Mouse (Mus musculus) frontal cortex, postnatal 36 days (tissue): Measurements from ENCODE around the gene Fmnl2.

Experiments used
- DNase-seq, 2 experiments: peaks; one replicate each; pipeline ENCODE4 v3.0.0; 2022; ENCODE audit warnings: low spot score in 2 of 2

Fmnl2 gene

GRCm38 (mm10) chr2:53105408-53105807, 247.7 kb downstream of the Fmnl2 start:
- DNase-seq, result no peak

DNA sequence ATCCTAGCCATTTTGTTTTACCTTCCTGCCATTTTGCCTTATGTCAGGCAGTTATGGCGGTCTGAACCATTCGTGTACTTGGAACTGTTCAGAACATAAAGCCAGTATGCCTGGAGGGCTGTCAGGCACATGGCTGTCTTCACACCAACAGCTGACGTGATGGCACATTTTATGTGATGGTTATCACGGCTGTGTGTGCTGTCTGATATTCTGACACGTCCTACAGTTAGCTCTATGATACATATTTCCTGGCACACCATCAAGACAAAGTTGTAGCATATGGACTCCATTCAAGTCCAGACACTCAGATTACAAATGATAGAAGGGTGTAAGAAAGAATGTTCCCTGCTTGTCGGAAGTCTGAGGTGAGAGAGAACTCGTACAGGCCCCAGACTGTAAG, 248.4 kb downstream of the Fmnl2 start:
- peak in 1 of 2 experiments; percentile 26 for DNase-seq

DNA sequence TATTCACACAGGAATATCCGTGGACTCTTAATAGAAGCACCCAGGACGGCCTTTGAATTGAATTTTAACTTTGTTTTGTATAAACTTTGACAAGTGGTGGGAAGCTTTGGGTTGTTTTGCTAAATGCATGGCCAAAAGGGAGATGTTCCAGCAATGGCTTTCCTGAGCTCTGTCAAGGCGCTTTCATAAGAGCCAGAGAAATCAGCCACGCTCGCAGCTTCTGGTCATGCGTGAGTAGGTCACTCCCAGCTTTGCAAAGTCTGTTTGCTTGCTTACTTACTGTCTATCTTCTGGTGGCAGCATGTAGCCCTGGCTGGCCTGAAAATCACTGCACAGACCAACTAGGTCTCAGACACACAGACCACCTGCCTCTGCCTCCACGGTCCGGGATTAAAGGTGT, 248.8 kb downstream of the Fmnl2 start:
- DNase-seq, result no peak

DNA sequence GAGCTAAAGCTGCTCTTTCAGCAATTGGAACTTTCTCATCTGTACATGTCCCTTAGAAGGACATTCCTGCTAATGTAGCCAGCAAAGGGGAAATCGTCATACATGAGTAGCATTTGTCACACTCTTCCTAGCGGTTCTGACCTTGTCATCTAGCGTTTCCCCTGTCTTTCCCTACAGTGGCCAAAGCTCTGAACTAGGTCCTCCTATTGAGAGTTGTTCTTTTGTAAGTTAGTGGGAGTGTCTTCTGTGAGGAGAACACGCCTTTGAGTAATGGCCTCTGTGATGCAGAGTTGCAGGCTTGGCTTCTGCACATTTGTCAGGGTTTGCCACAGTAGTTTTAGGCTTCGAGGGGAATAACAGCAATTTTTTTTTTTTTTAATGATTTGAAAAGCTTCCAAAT, 250.9 kb downstream of the Fmnl2 start:
- DNase-seq, result no peak

GRCm38 (mm10) chr2:53121797-53122196, 264.1 kb downstream of the Fmnl2 start:
- DNase-seq, result peak; percentile 27 to 77

DNA sequence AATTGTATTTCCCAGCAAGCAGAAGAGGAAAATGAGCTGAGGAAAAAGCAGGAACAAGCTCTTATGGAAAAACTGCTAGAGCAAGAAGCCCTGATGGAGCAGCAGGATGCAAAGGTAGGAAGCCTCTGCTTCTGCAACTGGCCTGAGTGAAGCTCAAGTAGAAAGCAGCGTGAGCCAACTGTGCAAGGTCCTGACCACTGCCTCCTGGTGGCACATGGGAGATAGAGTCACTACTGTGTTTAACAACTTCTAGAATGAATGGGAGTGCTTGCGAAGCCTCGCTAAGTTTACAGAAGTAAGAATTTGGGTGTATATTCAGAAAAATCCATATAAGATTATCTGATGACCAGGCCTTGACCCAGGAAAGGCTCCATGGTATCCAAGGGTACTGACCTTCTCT, 268.3 kb downstream of the Fmnl2 start:
- DNase-seq, result no peak

GRCm38 (mm10) chr2:53129070-53129469, 271.4 kb downstream of the Fmnl2 start:
- DNase-seq, result no peak

DNA sequence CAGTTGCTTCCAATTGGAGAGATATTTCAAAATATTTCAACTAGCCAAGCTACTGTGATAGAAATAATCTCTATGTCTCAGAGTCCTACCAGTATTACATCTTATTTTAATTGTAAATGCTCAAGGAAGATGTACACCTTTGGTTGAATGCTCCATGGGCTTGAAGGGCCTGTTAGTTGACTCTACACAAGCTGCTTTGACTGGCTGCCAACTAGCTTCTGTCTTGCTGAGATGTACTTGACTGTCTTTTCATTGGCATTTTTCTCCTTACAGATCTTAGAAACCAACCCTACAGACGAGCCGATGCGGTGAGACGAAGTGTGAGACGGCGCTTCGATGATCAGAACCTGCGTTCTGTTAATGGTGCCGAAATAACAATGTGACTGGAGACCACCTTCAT, 273.9 kb downstream of the Fmnl2 start:
- no peak for DNase-seq

- DNase-seq, result no peak
Observed at GRCm38 (mm10) chr2:53146852-53147251, 289.2 kb downstream of the Fmnl2 start.

- no peak for DNase-seq
Observed at GRCm38 (mm10) chr2:53173966-53174365, 316.3 kb downstream of the Fmnl2 start.

- DNase-seq, result no peak
Observed at GRCm38 (mm10) chr2:53178966-53179365, 321.3 kb downstream of the Fmnl2 start.

GRCm38 (mm10) chr2:53179876-53180275, 322.2 kb downstream of the Fmnl2 start:
- no peak for DNase-seq
